ENCODE assay signal across 8 mouse cellular contexts in the genomic region with DNA sequence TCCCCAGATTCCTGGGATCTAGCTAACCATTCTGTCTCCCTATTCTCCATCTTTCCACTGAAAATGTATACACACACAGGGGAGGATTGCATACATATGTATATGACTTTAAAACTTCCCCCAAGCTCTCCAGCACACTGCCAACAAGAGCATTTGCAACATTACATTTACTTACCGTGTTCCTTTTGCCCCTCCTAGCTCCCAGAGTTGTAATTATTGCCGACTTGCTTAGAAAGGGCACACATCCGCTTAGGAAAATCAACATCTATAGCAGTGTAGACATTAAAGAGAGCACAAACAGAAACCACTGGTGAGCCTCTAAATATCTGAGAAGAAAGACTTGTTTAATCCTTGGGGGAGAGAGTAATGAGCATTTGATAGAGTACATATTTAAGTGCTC. TPM values are rescaled to one million over a fixed set of nuclear protein-coding genes. Genes with fewer than 3 reads are reported as not detected.
DNase-seq lines count a peak whose midpoint lies in the region; ATAC-seq and TF ChIP-seq lines count a peak whose summit lies in the region.

No protein-coding gene starts in this region.

- no peaks in the 10 kb centered on the region for H3K9me3 ChIP-seq in forebrain, embryonic 16.5 days (ENCODE audit: control insufficient read depth, low read length)
- H3K9me3 ChIP-seq in liver, postnatal 0 days (ENCODE audit: low read length) = no peaks in the 10 kb centered on the region

- H3K4me1 ChIP-seq in heart, adult 2 months (ENCODE audit: control insufficient read depth, insufficient read depth, low read length) = peaks cover 1% of the 10 kb centered on the region; the same call in 1 of the 2 replicates
- peaks cover 20% of the 10 kb centered on the region for H3K4me1 ChIP-seq in forebrain, embryonic 16.5 days (replicated peaks; ENCODE audit: control insufficient read depth, insufficient read depth, low read length)
- peaks cover 10% of the 10 kb centered on the region; the same call in 1 of the 2 replicates for H3K4me1 ChIP-seq in liver, postnatal 0 days (ENCODE audit: insufficient read depth)

- peak overlapping the region; percentile 65 for H3K4me2 ChIP-seq in forebrain, embryonic 16.5 days (ENCODE audit: low read length)
- peak overlapping the region; percentile 85 for H3K4me2 ChIP-seq in liver, postnatal 0 days (ENCODE audit: low read depth, low read length)

- peak overlapping the region; percentile 97 for H3K27ac ChIP-seq in heart, adult 2 months
- H3K27ac ChIP-seq in forebrain, embryonic 16.5 days (ENCODE audit: low read length) = peak overlapping the region; percentile 98; the same call in 1 of the 2 replicates
- no peak overlapping the region for H3K27ac ChIP-seq in liver, postnatal 0 days (ENCODE audit: low read depth)

- H3K79me3 ChIP-seq in C2C12 (ENCODE audit: low read depth) = peaks cover 12% of the 10 kb centered on the region

- H3K9ac ChIP-seq in heart, adult 2 months (ENCODE audit: low read depth, low read length) = peak overlapping the region; percentile 22; the same call in 1 of the 2 replicates
- peak overlapping the region; percentile 99 for H3K9ac ChIP-seq in forebrain, embryonic 16.5 days (replicated peaks; ENCODE audit: low read depth, low read length)
- peak overlapping the region; percentile 88; the same call in 1 of the 2 replicates for H3K9ac ChIP-seq in liver, postnatal 0 days (replicated peaks)

- TF ChIP-seq POLR2A in heart, adult 2 months (IDR thresholded peaks at IDR 0.05; ENCODE audit: insufficient read depth, low read depth, low read length) = no peak

- intact Hi-C loops in heart, adult 2 months (cut with DNase I) = loop anchor here (5.0 kb wide), 4 partner anchors 74 to 369 kb away; partner anchors contain the start of genes Ccnyl1 and Creb1

- no peak overlapping the region for H3ac ChIP-seq in C2C12 (ENCODE audit: control insufficient read depth, insufficient read length, low read depth)

- 45% methylated on average over 3 of the region's 3 CpGs for WGBS in heart, adult 2 months
- WGBS in forebrain, embryonic 16.5 days = 50% methylated on average over 3 of the region's 3 CpGs
- WGBS in liver, postnatal 0 days (ENCODE audit: insufficient replicate concordance) = 54% methylated on average over 3 of the region's 3 CpGs

- no peaks in the 10 kb centered on the region for H3K79me2 ChIP-seq in heart, adult 2 months (replicated peaks; ENCODE audit: control insufficient read depth, insufficient read depth, low read length)
- peaks cover 42% of the 10 kb centered on the region for H3K79me2 ChIP-seq in C2C12 (ENCODE audit: control insufficient read depth, insufficient read depth)

- no peak for TF ChIP-seq CTCF in heart, adult 2 months (IDR thresholded peaks at IDR 0.05)
- no peak for TF ChIP-seq CTCF in C2C12 (IDR thresholded peaks at IDR 0.05; ENCODE audit: control insufficient read depth, insufficient read depth, insufficient read length)
- TF ChIP-seq CTCF in liver, postnatal 0 days (IDR thresholded peaks at IDR 0.05; ENCODE audit: low read depth) = no peak

- TF ChIP-seq EP300 in heart, adult 2 months (IDR thresholded peaks at IDR 0.05; ENCODE audit: insufficient read depth, low read depth, low read length) = no peak
- no peak for TF ChIP-seq EP300 in liver, postnatal 0 days (IDR thresholded peaks at IDR 0.05; ENCODE audit: low read depth)

- no peak for DNase-seq in heart, adult 2 months
- DNase-seq in heart, postnatal 4 days = no peak
- no peak for DNase-seq in liver, postnatal 0 days
- no peak for DNase-seq in ovary, adult 18-20 months (ENCODE audit: low spot score)
- DNase-seq in natural killer cell, adult 2 months (ENCODE audit: low spot score in 2 of 2) = no peak
- no peak for DNase-seq in ovary, postnatal 10 days (ENCODE audit: low spot score)

- ATAC-seq in forebrain, embryonic 16.5 days = no peak
- ATAC-seq in liver, postnatal 0 days = no peak

- H3K4me3 ChIP-seq in heart, adult 2 months = no peak overlapping the region; the same call in 1 of the 2 replicates
- H3K4me3 ChIP-seq in C2C12 (ENCODE audit: insufficient read depth, poor library complexity, severe bottlenecking) = peak overlapping the region; percentile 91
- peak overlapping the region; percentile 92 for H3K4me3 ChIP-seq in forebrain, embryonic 16.5 days (replicated peaks; ENCODE audit: low read length)
- peak overlapping the region; percentile 89 for H3K4me3 ChIP-seq in liver, postnatal 0 days (ENCODE audit: low read depth, low read length)

- no peaks in the 10 kb centered on the region for H3K27me3 ChIP-seq in heart, adult 2 months (ENCODE audit: control insufficient read depth, insufficient read depth, low read length)
- no peaks in the 10 kb centered on the region for H3K27me3 ChIP-seq in C2C12 (ENCODE audit: control insufficient read depth, insufficient read depth, insufficient read length)
- H3K27me3 ChIP-seq in forebrain, embryonic 16.5 days (replicated peaks; ENCODE audit: control insufficient read depth, insufficient read depth, low read length) = no peaks in the 10 kb centered on the region
- H3K27me3 ChIP-seq in liver, postnatal 0 days (ENCODE audit: insufficient read depth, low read length) = no peaks in the 10 kb centered on the region

- no peaks in the 10 kb centered on the region for H3K36me3 ChIP-seq in heart, adult 2 months (ENCODE audit: control insufficient read depth, insufficient read depth, low read length)
- peaks cover 14% of the 10 kb centered on the region for H3K36me3 ChIP-seq in C2C12 (ENCODE audit: control insufficient read depth, insufficient read depth)
- H3K36me3 ChIP-seq in forebrain, embryonic 16.5 days (ENCODE audit: control insufficient read depth, insufficient read depth) = 0 out of 2 replicates have a peak, but pooled peaks cover 2% of the 10 kb centered on the region
- H3K36me3 ChIP-seq in liver, postnatal 0 days (replicated peaks; ENCODE audit: insufficient read depth, low read length) = no peaks in the 10 kb centered on the region; the same call in 1 of the 2 replicates

TF ChIP-seq in C2C12, 6 proteins besides CTCF, POLR2A, EP300 and RAD21:
- no peak for TF ChIP-seq MYOD1 (IDR thresholded peaks at IDR 0.05; ENCODE audit: control insufficient read depth, insufficient read length, low read depth)
- TF ChIP-seq USF1 (IDR thresholded peaks at IDR 0.05; ENCODE audit: low read depth) = no peak
- TF ChIP-seq MAX (IDR thresholded peaks at IDR 0.05) = no peak

RNA-seq across cellular contexts. Expression of gene Mettl21a, which starts 1.2 kb away (rescaled TPM):
- total RNA-seq in heart, adult 2 months (2021) = 1 to 10 TPM; 7.0 to 8.2 TPM
- 5.0 and 8.0 TPM in 2 replicates for polyA plus RNA-seq in heart, adult 2 months (2012; rRNA removed)
- total RNA-seq in heart, postnatal 4 days (2021) = 1 to 10 TPM; 6.5 to 8.1 TPM
- polyA plus RNA-seq in C2C12 (2012; fragmentation: generic; extraction: Trizol) = 27.9 TPM
- 21.2 and 22.8 TPM in 2 replicates for polyA plus RNA-seq in forebrain, embryonic 16.5 days (2015; fragmentation: Nextera tagmentation; extraction: Ambion mirVana)
- polyA plus RNA-seq in liver, postnatal 0 days (2015; fragmentation: Nextera tagmentation; extraction: Ambion mirVana) = 6.7 and 7.4 TPM in 2 replicates

Comparison
In these comparisons a context has a peak if more than half of its experiments do, and no peak if none do; other contexts are left out.
1. H3K9ac ChIP-seq: peak in every context shown above with its lines; median percentile 99 in forebrain, embryonic 16.5 days; 88 in liver, postnatal 0 days; 22 in heart, adult 2 months.